Mouse (Mus musculus) ES-Bruce4 (cell line): Measurements from ENCODE around the gene Atg7.

ENCODE experiments used
- CTCF ChIP-seq: IDR thresholded peaks from one replicate; pipeline ENCODE4 v1.8.1; 2011; ENCODE audit warnings: low read depth, low read length
- EP300 ChIP-seq: IDR thresholded peaks from 2 replicates; pipeline ENCODE4 v1.6.1; 2011; ENCODE audit warnings: low read depth, low read length; ENCODE audit not compliant: insufficient read depth
- POLR2A ChIP-seq: IDR thresholded peaks from one replicate; pipeline ENCODE4 v1.8.1; 2011; ENCODE audit warnings: low read length; ENCODE audit not compliant: insufficient read depth

- no peak for TF ChIP-seq POLR2A
- no peak for TF ChIP-seq CTCF
- no peak for TF ChIP-seq EP300
Measured at GRCm38 (mm10) chr6:114814199-114814881, 171.4 kb downstream of the Atg7 start.
